Mouse (Mus musculus) ES-Bruce4 (cell line): Measurements from ENCODE around the gene Dhcr24.

Experiments
- CTCF ChIP-seq: IDR thresholded peaks from one replicate; pipeline ENCODE4 v1.8.1; 2011; ENCODE audit warnings: low read depth, low read length
- POLR2A ChIP-seq: IDR thresholded peaks from one replicate; pipeline ENCODE4 v1.8.1; 2011; ENCODE audit warnings: low read length; ENCODE audit not compliant: insufficient read depth

- TF ChIP-seq CTCF (no peak), POLR2A (no peak)
These were observed 26.6 kb upstream of the Dhcr24 start for GRCm38 (mm10) chr4:106534256-106534655.
